Mouse (Mus musculus) ES-E14 (cell line): Measurements from ENCODE around the gene Asic2.

Experiments
- HCFC1 ChIP-seq: IDR thresholded peaks from 2 replicates; pipeline ENCODE4 v1.6.1; 2012; ENCODE audit warnings: low read length, inconsistent platforms, borderline replicate concordance; ENCODE audit not compliant: insufficient read depth
- MAFK ChIP-seq: IDR thresholded peaks from 2 replicates; pipeline ENCODE4 v1.6.1; 2014; ENCODE audit warnings: mild to moderate bottlenecking, low read depth, low read length, inconsistent platforms; ENCODE audit not compliant: insufficient read depth

- TF ChIP-seq HCFC1 (no peak), MAFK (no peak)
Observed at GRCm38 (mm10) chr11:81915501-81915900, 52.8 kb downstream of the Asic2 start.
